Mouse (Mus musculus) forelimb bud, embryonic 11.5 days (tissue): Measurements from ENCODE around the gene Hoxd4.

Experiments
- DNase-seq: peaks from one replicate; pipeline ENCODE4 v3.0.0-alpha.2; 2012; ENCODE audit warnings: low read depth, low spot score

Gene Hoxd4

GRCm38 (mm10) chr2:74692808-74693431, 18.8 kb upstream of the Hoxd4 start:
- no peak for DNase-seq

- DNase-seq, result no peak
Observed at GRCm38 (mm10) chr2:74693432-74693827, 18.3 kb upstream of the Hoxd4 start.

GRCm38 (mm10) chr2:74694066-74694465, 17.7 kb upstream of the Hoxd4 start:
- peak; percentile 81 for DNase-seq

- no peak for DNase-seq
Observed at GRCm38 (mm10) chr2:74695383-74695782, 16.3 kb upstream of the Hoxd4 start.

GRCm38 (mm10) chr2:74695813-74696430, 15.8 kb upstream of the Hoxd4 start:
- DNase-seq, result no peak

- no peak for DNase-seq
Observed at GRCm38 (mm10) chr2:74696442-74697335, 15.0 kb upstream of the Hoxd4 start.

- peak; percentile 77 for DNase-seq
Observed at GRCm38 (mm10) chr2:74697567-74698121, 14.1 kb upstream of the Hoxd4 start, which contains the start of gene Hoxd9. Gene Hoxd9 (plus strand): TSS chr2:74697727.

- DNase-seq, result peak; percentile 77
Observed at GRCm38 (mm10) chr2:74698201-74699052, 13.3 kb upstream of the Hoxd4 start.

GRCm38 (mm10) chr2:74699053-74699430, 12.7 kb upstream of the Hoxd4 start:
- DNase-seq, result no peak

- DNase-seq, result no peak
Observed at GRCm38 (mm10) chr2:74699664-74700545, 11.8 kb upstream of the Hoxd4 start.

GRCm38 (mm10) chr2:74700546-74701112, 11.1 kb upstream of the Hoxd4 start:
- no peak for DNase-seq

- peak; percentile 87 for DNase-seq
Observed at GRCm38 (mm10) chr2:74701949-74702819, 9.5 kb upstream of the Hoxd4 start.

GRCm38 (mm10) chr2:74702820-74703219, 8.9 kb upstream of the Hoxd4 start:
- no peak for DNase-seq

- no peak for DNase-seq
Observed at GRCm38 (mm10) chr2:74703317-74703716, 8.4 kb upstream of the Hoxd4 start.

- no peak for DNase-seq
Observed at GRCm38 (mm10) chr2:74703720-74704392, 7.9 kb upstream of the Hoxd4 start.

- DNase-seq, result peak; percentile 82
Observed at GRCm38 (mm10) chr2:74704393-74704998, 7.2 kb upstream of the Hoxd4 start, which contains the start of gene Hoxd8. Gene Hoxd8 (plus strand): TSS chr2:74704615.

- no peak for DNase-seq
Observed at GRCm38 (mm10) chr2:74704999-74705466, 6.7 kb upstream of the Hoxd4 start.
